In genomic region chr12:5572831-5573230, GRCm38 (mm10) we compare ENCODE assay signal across 15 mouse cellular contexts.
DNase-seq lines count a peak whose midpoint lies in the region; ATAC-seq lines count a peak whose summit lies in the region.
"Had no signal": no experiment of that assay in that cellular context is flagged by ENCODE, and none has a peak within 500 bp of the region (broad histone marks: within the 10 kb centered on the region; RNA-seq: fewer than 3 reads in every experiment).

No protein-coding gene starts in this region.

- H3K27ac ChIP-seq in liver, embryonic 12.5 days = no peak overlapping the region
- H3K27ac ChIP-seq: forebrain, embryonic 13.5 days; hindbrain, embryonic 15.5 days had no signal

- no peak overlapping the region for H3K4me2 ChIP-seq in liver, embryonic 12.5 days
- H3K4me2 ChIP-seq: forebrain, embryonic 13.5 days; hindbrain, embryonic 15.5 days had no signal

- H3K9me3 ChIP-seq in liver, embryonic 12.5 days (replicated peaks) = no peaks in the 10 kb centered on the region
- H3K9me3 ChIP-seq: forebrain, embryonic 13.5 days; hindbrain, embryonic 15.5 days had no signal

- no peaks in the 10 kb centered on the region for H3K4me1 ChIP-seq in liver, embryonic 12.5 days
- H3K4me1 ChIP-seq: forebrain, embryonic 13.5 days; hindbrain, embryonic 15.5 days had no signal

- DNase-seq in left cerebral cortex, adult 18-20 months (ENCODE audit: low spot score in 2 of 2) = peak; percentile 32 to 56
- no peak for DNase-seq in left cerebral cortex, postnatal 4 days
- DNase-seq in frontal cortex, postnatal 14 days (ENCODE audit: low spot score in 2 of 2) = peak; percentile 16 to 22
- DNase-seq in layer of hippocampus, postnatal 36 days = peak; percentile 14 to 21
- peak; percentile 35 to 40 for DNase-seq in right cerebral cortex, postnatal 36 days (ENCODE audit: low spot score in 2 of 2)
- DNase-seq in lung, postnatal 14 days = no peak
- DNase-seq: adrenal gland, postnatal 36 days; kidney, adult 18-20 months; kidney, postnatal 4 days; lung, adult 2 months had no signal

- H3K4me3 ChIP-seq in liver, embryonic 12.5 days = no peak overlapping the region
- H3K4me3 ChIP-seq: forebrain, embryonic 13.5 days; hindbrain, embryonic 15.5 days had no signal

- H3K27me3 ChIP-seq in liver, embryonic 12.5 days (replicated peaks) = no peaks in the 10 kb centered on the region
- H3K27me3 ChIP-seq: forebrain, embryonic 13.5 days; hindbrain, embryonic 15.5 days had no signal

- no peaks in the 10 kb centered on the region for H3K36me3 ChIP-seq in liver, embryonic 12.5 days
- H3K36me3 ChIP-seq: G1E; hindbrain, embryonic 15.5 days had no signal

- WGBS in liver, embryonic 12.5 days (ENCODE audit: insufficient replicate concordance) = 56% methylated on average over 6 of the region's 6 CpGs

- intact Hi-C loops in left cerebral cortex, postnatal 4 days (cut with DNase I) = no loop called here

- ATAC-seq in megakaryocyte, adult 5-6 weeks (ENCODE audit: poor library complexity, severe bottlenecking) = no peak
- ATAC-seq in liver, embryonic 12.5 days = no peak
- ATAC-seq: forebrain, embryonic 13.5 days had no signal

- no peak overlapping the region for H3K9ac ChIP-seq in liver, embryonic 12.5 days
- H3K9ac ChIP-seq: forebrain, embryonic 13.5 days; hindbrain, embryonic 15.5 days had no signal

Comparison
In these comparisons a context has a peak if more than half of its experiments do, and no peak if none do; other contexts are left out.
1. DNase-seq: peak in left cerebral cortex, adult 18-20 months (2 of 2), frontal cortex, postnatal 14 days (2 of 2), layer of hippocampus, postnatal 36 days (2 of 2) and right cerebral cortex, postnatal 36 days (2 of 2); none in left cerebral cortex, postnatal 4 days (single experiment) and lung, postnatal 14 days (single experiment).